Mouse (Mus musculus): ENCODE measurements at regions not wholly inside any gene's neighbourhood (a gene's known extent, or its start where the extent isn't known, plus 50 kb on each side); places are given as distances from the start of the nearest gene placed in this dataset.

GRCm38 (mm10) chr15:24275100-24275499, 1138.5 kb downstream of the Basp1 start:
- no peak for DNase-seq

GRCm38 (mm10) chr15:24267360-24267759, 1146.2 kb downstream of the Basp1 start:
- DNase-seq: no peak

All from kidney, adult 9 months (tissue).